Mouse (Mus musculus): ENCODE results near the gene Acat1. TPM values are rescaled to one million over a fixed set of nuclear protein-coding genes. Genes with fewer than 3 reads are reported as not detected.
A peak's percentile ranks its signal among the peaks of the same experiment; 100 is the strongest.

Gene Acat1
- 220 and 242 TPM in 2 replicates for polyA plus RNA-seq (2015; fragmentation: Nextera tagmentation; extraction: Ambion mirVana)

DNA sequence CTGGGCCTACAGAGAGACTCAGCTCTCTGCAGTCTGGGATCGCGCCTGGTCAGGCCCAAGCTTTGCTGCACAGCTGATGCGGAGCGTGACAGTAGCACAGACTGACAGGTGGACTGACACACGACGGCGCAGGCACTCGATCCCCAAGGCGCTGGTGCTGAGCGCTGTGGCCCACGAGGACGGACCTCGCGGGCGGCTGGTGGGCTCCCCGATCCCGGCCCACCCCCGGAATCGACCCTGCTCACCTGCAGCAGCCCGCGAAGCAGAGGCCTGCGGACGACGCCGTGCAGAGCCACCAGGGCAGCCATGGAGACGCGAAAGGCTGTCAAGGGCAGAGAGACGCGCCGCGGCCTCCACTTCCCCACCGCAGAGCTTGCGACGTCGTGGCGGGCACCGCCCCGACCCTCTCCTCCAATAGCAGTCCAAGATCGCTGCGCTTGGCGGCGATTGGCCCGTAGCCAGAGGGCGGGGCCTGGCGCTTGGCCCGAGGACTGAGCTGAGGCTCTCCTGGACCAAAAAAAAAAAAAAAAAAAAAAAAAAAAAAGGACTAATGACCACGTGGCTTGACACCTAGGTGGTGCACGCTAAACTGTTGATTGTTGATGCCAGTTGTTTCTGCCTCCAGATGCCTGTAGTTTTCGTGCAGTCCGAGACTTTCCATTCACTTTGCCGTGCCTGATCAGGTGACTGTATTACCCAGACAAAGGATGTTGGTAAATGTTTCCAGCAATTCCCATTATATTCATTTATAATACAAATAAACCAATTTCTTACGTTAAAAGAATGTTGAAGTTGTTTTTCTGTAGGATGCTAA is at the start of gene Acat1:
Gene Acat1 (minus strand): TSS at position 415 of the 814 bp plus-strand sequence.
- peak within 1 kb of the TSS; percentile 93 for H3K4me3 ChIP-seq (ENCODE audit: low read length)
- H3K9me3 ChIP-seq (replicated peaks; ENCODE audit: control insufficient read depth, low read length), result no peaks in the 10 kb centered on the region
- H3K36me3 ChIP-seq (ENCODE audit: control insufficient read depth, insufficient read depth), result no peaks in the 10 kb centered on the region
- H3K4me1 ChIP-seq (ENCODE audit: control insufficient read depth, insufficient read depth, low read length), result peaks cover 14% of the 10 kb centered on the region
- peak within 1 kb of the TSS; percentile 84 for H3K4me2 ChIP-seq (ENCODE audit: low read depth, low read length)
- H3K27ac ChIP-seq (ENCODE audit: low read length), result peak within 1 kb of the TSS; percentile 92
- H3K9ac ChIP-seq (ENCODE audit: low read length), result peak within 1 kb of the TSS; percentile 99
- WGBS, result 3% methylated on average over 52 of the region's 52 CpGs
- peak; percentile 97 for ATAC-seq (replicated peaks; ENCODE audit: extremely low read depth, insufficient read depth, low FRiP score)
- no peaks in the 10 kb centered on the region for H3K27me3 ChIP-seq (ENCODE audit: control insufficient read depth, insufficient read depth, low read length)

DNA sequence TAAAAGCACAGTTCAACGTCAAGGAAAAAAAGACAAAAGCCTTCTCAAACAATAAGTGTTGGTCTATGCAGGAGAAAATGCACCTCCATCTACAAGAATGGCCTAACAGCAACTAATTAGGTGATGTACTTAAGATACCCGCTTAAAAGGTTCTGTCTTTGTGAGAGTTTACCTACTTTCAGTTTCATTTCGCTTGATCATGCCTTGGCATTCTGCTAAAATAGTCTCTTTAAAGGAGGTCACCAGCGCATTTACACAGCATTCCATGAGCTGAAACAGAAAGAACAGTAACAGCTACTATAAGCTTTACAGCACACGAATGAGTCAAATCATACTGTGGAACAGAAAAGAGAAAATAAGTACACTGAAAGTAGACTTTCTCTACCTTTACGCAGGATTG is 24.6 kb upstream of the Acat1 start:
- no peak for ATAC-seq (replicated peaks; ENCODE audit: extremely low read depth, insufficient read depth, low FRiP score)
- Histone ChIP-seq H3K9ac (ENCODE audit: low read length) (no peak overlapping the region), H3K27me3 (ENCODE audit: control insufficient read depth, insufficient read depth, low read length) (no peaks in the 10 kb centered on the region), H3K4me1 (ENCODE audit: control insufficient read depth, insufficient read depth, low read length) (no peaks in the 10 kb centered on the region), H3K36me3 (ENCODE audit: control insufficient read depth, insufficient read depth) (peaks cover 31% of the 10 kb centered on the region), H3K27ac (ENCODE audit: low read length) (no peak overlapping the region), H3K4me2 (ENCODE audit: low read depth, low read length) (no peak overlapping the region), H3K4me3 (ENCODE audit: low read length) (no peak overlapping the region), H3K9me3 (replicated peaks; ENCODE audit: control insufficient read depth, low read length) (no peaks in the 10 kb centered on the region)
- WGBS, result 93% methylated on average over 6 of the region's 6 CpGs

DNA sequence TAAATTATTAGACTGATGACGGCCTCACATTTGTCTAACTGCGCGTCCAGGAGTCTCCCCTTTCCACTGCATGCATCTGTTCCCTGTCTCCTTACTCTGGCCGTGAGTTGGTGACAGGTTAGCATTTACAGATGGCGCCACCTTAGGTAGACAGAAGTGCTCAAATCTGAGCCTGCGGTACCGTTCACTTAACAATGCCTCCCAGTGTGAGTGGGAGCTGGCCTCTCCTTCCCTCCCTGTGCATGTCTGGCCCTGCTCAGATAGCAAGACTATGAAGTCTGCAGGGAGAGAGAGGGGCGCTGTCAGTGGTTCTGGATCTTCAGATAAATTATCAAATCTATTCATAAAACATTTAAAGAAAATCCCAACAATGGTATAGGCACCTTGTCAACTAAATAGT is 5.1 kb upstream of the Acat1 start:
- Histone ChIP-seq H3K4me2 (ENCODE audit: low read depth, low read length) (no peak overlapping the region), H3K4me3 (ENCODE audit: low read length) (no peak overlapping the region), H3K36me3 (ENCODE audit: control insufficient read depth, insufficient read depth) (peaks cover 17% of the 10 kb centered on the region), H3K27ac (ENCODE audit: low read length) (no peak overlapping the region), H3K27me3 (ENCODE audit: control insufficient read depth, insufficient read depth, low read length) (no peaks in the 10 kb centered on the region), H3K9me3 (replicated peaks; ENCODE audit: control insufficient read depth, low read length) (no peaks in the 10 kb centered on the region), H3K9ac (ENCODE audit: low read length) (no peak overlapping the region), H3K4me1 (ENCODE audit: control insufficient read depth, insufficient read depth, low read length) (peaks cover 5% of the 10 kb centered on the region; the same call in 1 of the 2 replicates)
- 43% methylated on average over 8 of the region's 8 CpGs for WGBS
- no peak for ATAC-seq (replicated peaks; ENCODE audit: extremely low read depth, insufficient read depth, low FRiP score)

DNA sequence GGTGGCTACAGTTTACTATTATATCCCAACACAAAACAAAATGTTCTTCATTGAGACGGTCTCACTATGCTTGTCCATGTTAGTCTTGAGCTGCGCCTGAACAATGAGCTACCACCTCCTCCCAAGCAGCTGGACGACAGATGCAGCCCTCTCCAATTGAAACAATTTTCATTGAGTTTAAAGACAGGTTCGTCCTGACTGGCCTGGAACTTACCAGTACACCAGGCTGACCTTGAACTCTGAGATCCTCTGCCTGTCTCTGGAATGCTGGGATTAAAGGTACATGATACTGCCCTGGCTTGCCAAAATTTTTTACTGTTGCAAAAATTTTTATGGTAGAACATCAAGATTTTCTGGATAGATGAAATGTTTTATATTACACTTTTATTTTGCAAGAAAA is 4.1 kb upstream of the Acat1 start:
- Histone ChIP-seq H3K36me3 (ENCODE audit: control insufficient read depth, insufficient read depth) (peaks cover 12% of the 10 kb centered on the region), H3K9me3 (replicated peaks; ENCODE audit: control insufficient read depth, low read length) (no peaks in the 10 kb centered on the region), H3K4me3 (ENCODE audit: low read length) (no peak overlapping the region), H3K9ac (ENCODE audit: low read length) (no peak overlapping the region), H3K4me1 (ENCODE audit: control insufficient read depth, insufficient read depth, low read length) (peaks cover 5% of the 10 kb centered on the region), H3K4me2 (ENCODE audit: low read depth, low read length) (no peak overlapping the region), H3K27ac (ENCODE audit: low read length) (no peak overlapping the region), H3K27me3 (ENCODE audit: control insufficient read depth, insufficient read depth, low read length) (no peaks in the 10 kb centered on the region)
- ATAC-seq (replicated peaks; ENCODE audit: extremely low read depth, insufficient read depth, low FRiP score), result no peak
- 83% methylated on average over 4 of the region's 4 CpGs for WGBS

DNA sequence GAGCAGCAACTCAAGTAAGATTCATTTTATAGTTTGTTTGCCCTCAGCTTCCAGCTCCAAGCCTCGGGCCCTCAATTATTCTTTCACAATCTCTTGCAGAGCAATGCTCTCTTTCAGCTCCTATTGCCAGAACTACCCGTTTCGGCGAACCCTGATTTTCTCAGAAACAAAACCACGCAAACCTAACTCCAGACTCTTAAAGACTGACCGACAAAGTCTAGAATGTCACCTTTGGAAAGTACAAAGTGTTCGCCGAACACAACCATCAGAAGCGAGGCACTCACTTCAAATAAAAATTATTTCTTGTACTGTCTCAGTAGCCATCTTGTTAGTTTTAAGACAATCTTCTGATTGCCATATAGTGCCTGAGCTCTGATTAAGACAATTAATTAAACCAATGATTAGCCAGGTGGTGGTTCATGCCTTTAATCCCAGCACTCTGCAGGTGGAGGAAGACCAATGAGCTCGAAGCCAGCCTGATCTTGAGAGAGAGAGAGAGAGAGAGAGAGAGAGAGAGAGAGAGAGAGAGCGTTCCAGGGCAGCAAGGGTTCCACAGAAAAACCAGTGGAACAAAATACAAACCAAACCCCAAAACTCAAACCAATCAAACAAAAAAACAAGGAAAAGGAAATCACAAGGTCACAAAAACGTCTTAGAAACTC is 745 bp downstream of the Acat1 start:
- Histone ChIP-seq H3K27ac (ENCODE audit: low read length) (peak overlapping the region; percentile 92), H3K4me3 (ENCODE audit: low read length) (peak overlapping the region; percentile 93), H3K36me3 (ENCODE audit: control insufficient read depth, insufficient read depth) (no peaks in the 10 kb centered on the region), H3K27me3 (ENCODE audit: control insufficient read depth, insufficient read depth, low read length) (no peaks in the 10 kb centered on the region), H3K9me3 (replicated peaks; ENCODE audit: control insufficient read depth, low read length) (no peaks in the 10 kb centered on the region), H3K9ac (ENCODE audit: low read length) (peak overlapping the region; percentile 99), H3K4me2 (ENCODE audit: low read depth, low read length) (peak overlapping the region; percentile 84), H3K4me1 (ENCODE audit: control insufficient read depth, insufficient read depth, low read length) (peaks cover 17% of the 10 kb centered on the region)
- no peak for ATAC-seq (replicated peaks; ENCODE audit: extremely low read depth, insufficient read depth, low FRiP score)
- 61% methylated on average over 12 of the region's 12 CpGs for WGBS

DNA sequence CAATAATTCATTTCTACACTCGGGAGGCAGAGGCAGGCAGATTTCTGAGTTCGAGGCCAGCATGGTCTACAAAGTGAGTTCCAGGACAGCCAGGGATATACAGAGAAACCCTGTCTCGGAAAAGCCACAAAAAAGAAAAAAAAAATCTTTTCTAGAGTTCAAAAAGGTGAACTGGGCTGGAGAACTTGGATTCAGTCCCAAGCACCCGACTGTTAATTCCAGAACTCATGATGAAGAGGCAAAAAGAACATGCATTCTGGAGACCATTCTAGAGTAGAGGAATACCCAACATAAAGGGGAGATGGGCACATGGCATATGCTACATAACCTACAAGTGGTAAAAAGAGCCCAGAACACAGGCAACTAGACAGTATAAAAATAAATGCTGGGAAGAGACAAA is 2.4 kb downstream of the Acat1 start:
- no peak overlapping the region for H3K4me3 ChIP-seq (ENCODE audit: low read length)
- ATAC-seq (replicated peaks; ENCODE audit: extremely low read depth, insufficient read depth, low FRiP score), result no peak
- H3K4me1 ChIP-seq (ENCODE audit: control insufficient read depth, insufficient read depth, low read length), result peaks cover 27% of the 10 kb centered on the region
- H3K36me3 ChIP-seq (ENCODE audit: control insufficient read depth, insufficient read depth), result no peaks in the 10 kb centered on the region
- no peaks in the 10 kb centered on the region for H3K27me3 ChIP-seq (ENCODE audit: control insufficient read depth, insufficient read depth, low read length)
- H3K27ac ChIP-seq (ENCODE audit: low read length), result no peak overlapping the region
- H3K9me3 ChIP-seq (replicated peaks; ENCODE audit: control insufficient read depth, low read length), result no peaks in the 10 kb centered on the region
- H3K9ac ChIP-seq (ENCODE audit: low read length), result no peak overlapping the region
- WGBS, result 91% methylated on average over 4 of the region's 4 CpGs
- H3K4me2 ChIP-seq (ENCODE audit: low read depth, low read length), result no peak overlapping the region

DNA sequence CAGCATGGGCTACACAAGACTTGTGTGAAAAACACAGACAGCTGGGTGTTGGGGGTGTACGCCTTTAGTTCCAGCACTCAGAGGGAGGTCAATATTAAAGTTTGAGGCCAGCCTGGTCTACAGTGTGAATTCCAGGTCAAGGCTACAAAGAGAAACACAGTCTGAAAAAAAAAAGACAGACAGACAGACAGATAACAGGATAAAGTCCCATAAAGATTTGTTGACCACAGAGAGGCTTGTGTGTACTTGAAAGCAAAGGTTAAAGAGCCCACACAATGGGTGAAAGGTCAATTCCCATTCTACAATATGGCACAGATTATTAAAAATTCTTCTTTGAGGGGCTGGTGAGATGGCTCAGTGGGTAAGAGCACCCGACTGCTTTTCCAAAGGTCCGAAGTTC is 3.0 kb downstream of the Acat1 start:
- Histone ChIP-seq H3K9ac (ENCODE audit: low read length) (no peak overlapping the region), H3K4me2 (ENCODE audit: low read depth, low read length) (no peak overlapping the region), H3K4me1 (ENCODE audit: control insufficient read depth, insufficient read depth, low read length) (peaks cover 27% of the 10 kb centered on the region), H3K27ac (ENCODE audit: low read length) (no peak overlapping the region), H3K9me3 (replicated peaks; ENCODE audit: control insufficient read depth, low read length) (no peaks in the 10 kb centered on the region), H3K36me3 (ENCODE audit: control insufficient read depth, insufficient read depth) (no peaks in the 10 kb centered on the region), H3K27me3 (ENCODE audit: control insufficient read depth, insufficient read depth, low read length) (no peaks in the 10 kb centered on the region), H3K4me3 (ENCODE audit: low read length) (no peak overlapping the region)
- 98% methylated on average over 3 of the region's 3 CpGs for WGBS
- ATAC-seq (replicated peaks; ENCODE audit: extremely low read depth, insufficient read depth, low FRiP score), result no peak

DNA sequence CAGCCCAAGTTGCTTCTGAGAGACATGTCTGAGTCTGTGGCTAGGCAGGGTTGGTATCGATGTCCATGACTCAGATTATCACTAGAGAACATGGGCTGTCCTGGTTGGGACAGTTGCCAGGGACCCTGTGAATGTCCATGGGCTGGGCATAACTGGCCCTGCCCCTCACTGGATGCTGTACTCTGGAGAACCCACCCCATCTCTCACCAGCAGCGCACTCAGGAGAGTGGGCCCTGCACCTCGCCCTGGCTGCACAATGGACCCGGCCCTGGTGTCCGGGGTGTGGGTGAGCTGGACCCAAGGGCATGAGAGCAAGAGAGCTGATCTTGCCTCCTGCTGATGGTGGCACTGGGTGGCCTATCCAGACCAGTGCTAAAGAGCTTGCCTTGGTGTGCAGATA is 5.2 kb downstream of the Acat1 start:
- WGBS, result 81% methylated on average over 5 of the region's 5 CpGs

DNA sequence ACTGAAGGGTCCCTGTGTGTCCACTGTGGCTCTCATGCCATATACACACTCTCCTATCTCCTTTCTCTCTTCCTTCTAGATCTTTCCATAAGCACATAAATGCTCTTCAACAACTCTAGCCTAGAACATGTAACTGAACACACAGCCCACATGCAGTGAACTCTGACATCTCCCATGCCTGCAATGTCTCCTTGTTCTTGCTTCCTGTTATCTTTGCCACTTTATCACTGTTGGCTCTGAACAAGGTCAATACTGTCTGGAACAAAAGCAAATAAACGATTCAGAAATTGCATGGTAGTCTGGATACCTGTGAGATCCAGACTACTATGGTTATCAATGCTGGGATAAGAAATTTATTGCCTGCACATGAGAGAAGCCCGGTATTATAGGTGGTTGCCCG is 6.3 kb downstream of the Acat1 start:
- Histone ChIP-seq H3K9me3 (replicated peaks; ENCODE audit: control insufficient read depth, low read length) (no peaks in the 10 kb centered on the region), H3K4me2 (ENCODE audit: low read depth, low read length) (no peak overlapping the region), H3K27me3 (ENCODE audit: control insufficient read depth, insufficient read depth, low read length) (no peaks in the 10 kb centered on the region), H3K4me3 (ENCODE audit: low read length) (no peak overlapping the region), H3K36me3 (ENCODE audit: control insufficient read depth, insufficient read depth) (no peaks in the 10 kb centered on the region), H3K9ac (ENCODE audit: low read length) (no peak overlapping the region), H3K4me1 (ENCODE audit: control insufficient read depth, insufficient read depth, low read length) (peaks cover 27% of the 10 kb centered on the region), H3K27ac (ENCODE audit: low read length) (peak overlapping the region; percentile 47; the same call in 1 of the 2 replicates)
- ATAC-seq (replicated peaks; ENCODE audit: extremely low read depth, insufficient read depth, low FRiP score), result no peak
- 62% methylated on average over 3 of the region's 3 CpGs for WGBS

More for the DNA sequence above, 5.2 kb downstream of the Acat1 start:
- Histone ChIP-seq H3K9ac (ENCODE audit: low read length) (no peak overlapping the region), H3K4me1 (ENCODE audit: control insufficient read depth, insufficient read depth, low read length) (peaks cover 31% of the 10 kb centered on the region), H3K27me3 (ENCODE audit: control insufficient read depth, insufficient read depth, low read length) (no peaks in the 10 kb centered on the region), H3K4me2 (ENCODE audit: low read depth, low read length) (no peak overlapping the region), H3K9me3 (replicated peaks; ENCODE audit: control insufficient read depth, low read length) (no peaks in the 10 kb centered on the region), H3K27ac (ENCODE audit: low read length) (no peak overlapping the region), H3K4me3 (ENCODE audit: low read length) (no peak overlapping the region), H3K36me3 (ENCODE audit: control insufficient read depth, insufficient read depth) (no peaks in the 10 kb centered on the region)
- ATAC-seq (replicated peaks; ENCODE audit: extremely low read depth, insufficient read depth, low FRiP score), result no peak
